Mouse (Mus musculus) right cerebral cortex, postnatal 14 days (tissue): ENCODE results near the gene Tepsin.

Experiments used
- DNase-seq: peaks from one replicate; pipeline ENCODE4 v3.0.0; 2022

Gene Tepsin

GRCm38 (mm10) chr11:120063326-120063725 is 35.2 kb downstream of the Tepsin start:
- no peak for DNase-seq

- no peak for DNase-seq
Measured at GRCm38 (mm10) chr11:120060634-120061033, 37.9 kb downstream of the Tepsin start.

GRCm38 (mm10) chr11:120055953-120056732 is 42.4 kb downstream of the Tepsin start:
- no peak for DNase-seq

- DNase-seq: no peak
Measured at GRCm38 (mm10) chr11:120053846-120054245, 44.7 kb downstream of the Tepsin start.

- DNase-seq: no peak
Measured at GRCm38 (mm10) chr11:120052274-120052673, 46.3 kb downstream of the Tepsin start.

GRCm38 (mm10) chr11:120051124-120051811 is 47.3 kb downstream of the Tepsin start:
- DNase-seq: no peak

- DNase-seq: no peak
Measured at GRCm38 (mm10) chr11:120049067-120049466, 49.5 kb downstream of the Tepsin start.

- DNase-seq: peak; percentile 74
Measured at GRCm38 (mm10) chr11:120048252-120048556, 50.3 kb downstream of the Tepsin start.

GRCm38 (mm10) chr11:120047531-120048251 is 50.8 kb downstream of the Tepsin start:
- DNase-seq: no peak

GRCm38 (mm10) chr11:120046553-120047191 is 51.9 kb downstream of the Tepsin start, which contains the start of gene Aatk:
TSS of gene Aatk (minus strand) at chr11:120047167.
- DNase-seq: peak; percentile 46

GRCm38 (mm10) chr11:120045839-120046552 is 52.5 kb downstream of the Tepsin start:
- DNase-seq: peak; percentile 65

- no peak for DNase-seq
Measured at GRCm38 (mm10) chr11:120045341-120045740, 53.2 kb downstream of the Tepsin start.

GRCm38 (mm10) chr11:120042141-120042838 is 56.2 kb downstream of the Tepsin start:
- DNase-seq: no peak

GRCm38 (mm10) chr11:120041191-120042123 is 57.1 kb downstream of the Tepsin start:
- peak; percentile 54 for DNase-seq
